Mouse (Mus musculus) left cerebral cortex, postnatal 25 days (tissue): Measurements from ENCODE around the gene Tspan12. TPM values are rescaled to one million over a fixed set of nuclear protein-coding genes. Genes with fewer than 3 reads are reported as not detected.

Source experiments
- DNase-seq, 2 experiments: peaks; one replicate each; pipeline ENCODE4 v3.0.0; 2022; ENCODE audit warnings: low spot score in 2 of 2, mixed read lengths in 1 of 2
- intact Hi-C: fragments of 180-260 bp; cut with DNase I; formaldehyde crosslinking; loops from one replicate; pipeline ENCODE4 v1.15.1; 2025
- total RNA-seq, 2 experiments: library from RNA; stranded (reverse); gene quantifications; 2 replicates each; pipeline ENCODE4 v1.2.3; 2021

Tspan12 gene
- total RNA-seq, 2 experiments from 2014 or later, result 22.8 to 24.8 TPM

- no peak for DNase-seq
Measured at GRCm38 (mm10) chr6:21831871-21832270, 20.4 kb downstream of the Tspan12 start.

GRCm38 (mm10) chr6:21830931-21831330 is 21.4 kb downstream of the Tspan12 start:
- intact Hi-C loops, result no loop called here

More at GRCm38 (mm10) chr6:21831871-21832270, 20.4 kb downstream of the Tspan12 start:
- intact Hi-C loops, result no loop called here

GRCm38 (mm10) chr6:21829930-21830329 is 22.4 kb downstream of the Tspan12 start:
- DNase-seq, result no peak
- intact Hi-C loops, result no loop called here

More at GRCm38 (mm10) chr6:21830931-21831330, 21.4 kb downstream of the Tspan12 start:
- DNase-seq, result no peak

GRCm38 (mm10) chr6:21828437-21828836 is 23.9 kb downstream of the Tspan12 start:
- no peak for DNase-seq
- intact Hi-C loops, result no loop called here

- DNase-seq, result no peak
- intact Hi-C loops, result no loop called here
Measured at GRCm38 (mm10) chr6:21828001-21828400, 24.3 kb downstream of the Tspan12 start.

GRCm38 (mm10) chr6:21823694-21824093 is 28.6 kb downstream of the Tspan12 start:
- no peak for DNase-seq
- intact Hi-C loops, result no loop called here

GRCm38 (mm10) chr6:21823281-21823680 is 29.0 kb downstream of the Tspan12 start:
- no peak for DNase-seq
- intact Hi-C loops, result no loop called here

- intact Hi-C loops, result no loop called here
- DNase-seq, result no peak
Measured at GRCm38 (mm10) chr6:21822721-21823134, 29.6 kb downstream of the Tspan12 start.

- no peak for DNase-seq
- intact Hi-C loops, result no loop called here
Measured at GRCm38 (mm10) chr6:21818107-21818807, 34.1 kb downstream of the Tspan12 start.

- no peak for DNase-seq
- intact Hi-C loops, result no loop called here
Measured at GRCm38 (mm10) chr6:21806005-21806404, 46.3 kb downstream of the Tspan12 start.

- intact Hi-C loops, result no loop called here
- DNase-seq, result no peak
Measured at GRCm38 (mm10) chr6:21805013-21805570, 47.2 kb downstream of the Tspan12 start.

- intact Hi-C loops, result no loop called here
- DNase-seq, result peak in 1 of 2 experiments; percentile 21
Measured at GRCm38 (mm10) chr6:21803483-21804340, 48.6 kb downstream of the Tspan12 start.

- intact Hi-C loops, result loop anchor here (5.0 kb wide), 3 partner anchors 54 to 299 kb away; partner anchors contain the start of gene Tspan12
- no peak for DNase-seq
Measured at GRCm38 (mm10) chr6:21798581-21798980, 53.7 kb downstream of the Tspan12 start.

- intact Hi-C loops, result loop anchor here (5.0 kb wide), 3 partner anchors 55 to 300 kb away; partner anchors contain the start of gene Tspan12
- DNase-seq, result no peak
Measured at GRCm38 (mm10) chr6:21797087-21797486, 55.2 kb downstream of the Tspan12 start.

GRCm38 (mm10) chr6:21796413-21796812 is 55.9 kb downstream of the Tspan12 start:
- peak in 1 of 2 experiments; percentile 8 for DNase-seq
- intact Hi-C loops, result loop anchor here (5.0 kb wide), 3 partner anchors 56 to 301 kb away; partner anchors contain the start of gene Tspan12

- DNase-seq, result no peak
- intact Hi-C loops, result loop anchor here (2.0 to 5.0 kb wide), 4 partner anchors 57 to 302 kb away; partner anchors contain the start of gene Tspan12
Measured at GRCm38 (mm10) chr6:21795410-21795809, 56.9 kb downstream of the Tspan12 start.

- intact Hi-C loops, result loop anchor here (2.0 to 5.0 kb wide), 4 partner anchors 57 to 302 kb away; partner anchors contain the start of gene Tspan12
- DNase-seq, result peak; percentile 54 to 64
Measured at GRCm38 (mm10) chr6:21795072-21795407, 57.3 kb downstream of the Tspan12 start.

GRCm38 (mm10) chr6:21794337-21795071 is 57.8 kb downstream of the Tspan12 start:
- DNase-seq, result no peak
- intact Hi-C loops, result loop anchor here (2.0 to 5.0 kb wide), 4 partner anchors 58 to 303 kb away; partner anchors contain the start of gene Tspan12

- DNase-seq, result no peak
- intact Hi-C loops, result no loop called here
Measured at GRCm38 (mm10) chr6:21791307-21791706, 61.0 kb downstream of the Tspan12 start.
